Mouse (Mus musculus) G1E (cell line): ENCODE measurements around the gene Cdr2.

Experiments used
- CTCF ChIP-seq: IDR thresholded peaks from 2 replicates; pipeline ENCODE4 v1.5.1; 2012; ENCODE audit warnings: low read depth, low read length, inconsistent platforms, mixed read lengths
- GATA1 ChIP-seq: IDR thresholded peaks from 2 replicates; pipeline ENCODE4 v1.6.1; 2012; ENCODE audit warnings: borderline replicate concordance, low read length, inconsistent platforms, mixed read lengths
- GATA2 ChIP-seq: IDR thresholded peaks from 2 replicates; pipeline ENCODE4 v1.6.1; 2012; ENCODE audit warnings: low read depth, low read length, inconsistent platforms, borderline replicate concordance
- POLR2AphosphoS5 ChIP-seq: IDR thresholded peaks from 2 replicates; pipeline ENCODE4 v1.6.1; 2012; ENCODE audit warnings: low read depth, low read length, inconsistent platforms; ENCODE audit not compliant: insufficient replicate concordance

- TF ChIP-seq POLR2AphosphoS5 (no peak), GATA1 (no peak), CTCF (peak; percentile 70), GATA2 (no peak)
These were observed 47.4 kb downstream of the Cdr2 start for GRCm38 (mm10) chr7:120934716-120935115.
